Mouse (Mus musculus) thymus, postnatal 36 days (tissue): ENCODE results near the gene Cd81.

Experiments
- DNase-seq, 2 experiments: peaks; one replicate each; pipeline ENCODE4 v3.0.0; 2022; ENCODE audit warnings: mixed read lengths in 2 of 2

Cd81 gene

GRCm38 (mm10) chr7:143052626-143053007 lies at the start of gene Cd81:
TSS of gene Cd81 (plus strand) at chr7:143052739.
- peak; percentile 93 to 96 for DNase-seq

- peak; percentile 68 to 75 for DNase-seq
Measured at GRCm38 (mm10) chr7:143004727-143005343, 47.7 kb upstream of the Cd81 start, which contains the start of gene Tspan32. TSS of gene Tspan32 (plus strand) at chr7:143005046.

GRCm38 (mm10) chr7:143005344-143006096 lies 47.0 kb upstream of the Cd81 start:
- DNase-seq: peak; percentile 55 to 57

DNA sequence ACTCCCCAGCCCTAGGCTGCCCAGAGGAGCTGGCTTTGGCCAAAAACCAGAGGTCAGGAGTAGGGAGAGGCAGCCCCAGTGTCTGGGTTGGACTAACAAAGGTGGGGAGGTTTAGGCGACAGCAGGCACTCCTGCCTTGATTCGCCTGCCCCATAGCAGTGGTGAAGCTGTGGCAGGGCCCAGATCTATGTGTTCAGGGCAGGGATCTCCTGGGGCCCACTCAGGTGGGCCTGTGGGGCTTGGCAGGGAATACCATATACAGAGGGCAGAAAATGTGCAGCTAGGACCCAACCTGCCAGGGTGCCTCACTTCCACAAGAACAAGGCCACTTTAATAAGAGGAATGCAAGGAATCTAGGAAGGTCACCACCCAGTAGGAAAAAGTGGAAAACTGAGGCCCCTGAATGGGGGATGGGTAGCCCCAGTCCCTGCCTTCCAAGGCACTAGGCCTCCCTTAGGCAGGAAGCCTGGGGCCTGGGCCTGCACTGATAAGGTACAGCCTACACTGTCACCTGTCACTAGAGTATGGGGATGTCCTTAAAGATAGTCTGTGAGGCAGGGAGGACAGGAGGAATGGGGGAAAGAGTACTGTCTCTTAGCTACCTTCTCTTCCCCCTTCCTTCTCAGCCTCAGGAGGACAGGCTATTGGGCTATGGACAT lies 46.3 kb upstream of the Cd81 start:
- peak; percentile 29 to 49 for DNase-seq

DNA sequence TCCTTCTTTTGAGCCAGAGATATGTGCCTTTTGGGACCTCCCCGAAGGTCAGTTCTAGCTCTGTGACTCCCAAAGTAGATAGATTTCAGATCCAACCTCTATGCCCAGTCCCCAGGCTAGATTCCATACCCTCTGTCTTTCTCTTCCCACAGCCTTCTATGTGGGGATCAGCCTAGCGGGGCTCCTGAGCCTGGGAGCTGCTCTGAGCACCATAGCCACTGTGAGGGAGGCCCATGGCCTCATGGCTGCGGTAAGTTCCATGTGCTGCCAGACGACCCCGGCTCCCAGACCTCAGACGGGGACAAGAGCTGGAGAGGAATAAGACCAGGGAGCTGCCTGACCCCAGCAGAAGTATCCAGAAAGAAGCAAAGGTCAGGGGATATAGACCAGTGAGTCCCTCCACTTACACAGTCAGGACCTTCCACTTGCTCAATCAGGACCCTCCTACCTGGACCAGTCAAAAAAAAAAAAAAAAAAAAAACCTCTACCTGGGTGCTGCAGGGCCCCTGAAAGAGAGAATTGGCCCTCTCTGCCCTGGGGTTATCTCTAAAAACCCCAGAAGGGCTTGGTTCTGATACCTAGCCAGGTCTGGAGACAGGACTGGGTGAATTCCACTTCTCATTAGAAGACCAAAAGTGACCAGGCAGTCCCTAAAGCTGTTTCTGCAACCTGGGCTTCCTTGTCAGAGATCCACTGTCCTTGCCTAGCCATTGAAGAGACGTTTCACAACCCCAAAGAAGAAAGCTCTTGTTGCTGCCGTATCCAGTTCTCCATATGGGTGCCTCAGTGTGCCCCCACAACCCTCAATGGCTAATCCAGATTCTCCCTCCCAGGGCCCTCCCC lies 45.6 kb upstream of the Cd81 start:
- no peak for DNase-seq

- peak; percentile 92 to 96 for DNase-seq
Measured at GRCm38 (mm10) chr7:143007599-143008369, 44.8 kb upstream of the Cd81 start.

DNA sequence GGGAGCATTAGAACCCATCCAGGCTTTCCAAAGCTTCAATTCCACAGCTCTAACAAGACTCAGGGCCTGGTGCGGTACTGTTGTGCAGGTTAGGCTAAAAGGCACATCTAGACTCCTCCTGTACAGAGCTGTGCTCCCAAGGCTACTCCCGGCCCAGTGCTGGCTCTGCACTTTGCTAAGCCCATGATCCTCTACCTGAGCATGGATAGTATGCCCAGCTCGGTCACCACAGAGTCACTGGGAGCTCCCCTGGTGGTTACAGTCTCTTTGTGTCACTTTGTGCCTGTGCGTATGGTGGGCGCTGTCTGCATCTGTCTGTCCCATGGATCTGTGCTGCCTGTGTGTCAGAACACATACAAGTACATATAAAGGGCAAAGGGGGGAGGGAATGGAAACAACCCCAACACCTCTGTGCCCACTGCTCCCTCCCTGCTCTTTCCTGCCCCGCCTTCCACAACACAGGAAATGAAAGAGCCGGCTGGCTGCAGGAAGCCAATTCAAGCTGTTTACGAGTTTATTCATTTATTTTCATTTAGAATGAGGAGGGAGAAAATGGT lies 44.1 kb upstream of the Cd81 start:
- DNase-seq: peak; percentile 68 to 85

DNA sequence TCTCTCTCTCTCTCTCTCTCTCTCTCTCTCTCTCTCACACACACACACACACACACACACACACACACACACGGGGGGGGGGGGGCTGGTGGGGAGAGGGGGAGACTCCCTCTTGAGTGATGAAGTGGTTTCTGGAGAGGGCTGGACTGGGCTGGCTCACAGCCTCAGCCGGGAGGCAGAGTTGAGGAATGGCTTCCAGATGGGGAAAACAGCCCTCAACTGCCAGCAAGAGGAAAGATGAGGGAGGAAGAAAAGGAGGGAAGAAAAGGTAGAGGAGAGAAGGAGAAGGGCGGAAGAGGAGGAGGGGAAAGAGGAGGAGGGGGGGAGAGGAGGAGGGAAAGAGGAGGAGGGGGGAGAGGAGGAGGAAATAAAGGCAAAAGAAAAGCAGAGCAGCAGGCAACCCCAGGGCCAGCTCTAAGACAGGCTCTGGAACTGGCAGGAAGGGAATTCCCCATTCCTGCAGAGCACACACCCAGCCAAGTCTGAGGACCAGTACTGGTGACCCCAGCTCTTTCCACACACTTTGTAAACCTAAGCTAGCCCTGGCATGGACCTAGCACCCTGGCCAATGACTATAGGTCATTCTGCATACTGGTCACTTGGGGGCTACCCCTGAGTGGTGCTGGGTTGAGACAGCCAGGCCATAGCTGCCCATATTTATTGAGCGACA lies 43.4 kb upstream of the Cd81 start:
- peak; percentile 27 to 31 for DNase-seq

DNA sequence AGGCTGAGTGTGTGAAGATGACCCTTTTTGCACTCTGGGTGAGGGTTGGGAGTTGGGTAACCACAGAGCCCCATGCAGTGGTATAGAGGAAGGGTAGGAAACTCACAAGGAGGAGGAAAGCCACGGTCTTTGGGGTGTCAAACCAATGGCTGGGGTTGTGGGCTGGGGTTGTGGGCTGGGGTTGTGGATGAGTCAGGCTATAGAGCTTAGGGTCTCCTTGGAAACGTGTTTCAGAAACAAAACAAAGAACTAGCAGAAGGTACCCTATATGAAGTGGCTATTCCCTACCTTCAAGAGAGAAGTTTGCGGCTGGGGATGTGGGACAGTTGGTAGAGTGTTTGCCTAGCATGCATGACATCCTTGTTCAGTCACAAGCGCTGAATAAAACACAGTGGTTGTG lies 42.5 kb upstream of the Cd81 start:
- DNase-seq: no peak

DNA sequence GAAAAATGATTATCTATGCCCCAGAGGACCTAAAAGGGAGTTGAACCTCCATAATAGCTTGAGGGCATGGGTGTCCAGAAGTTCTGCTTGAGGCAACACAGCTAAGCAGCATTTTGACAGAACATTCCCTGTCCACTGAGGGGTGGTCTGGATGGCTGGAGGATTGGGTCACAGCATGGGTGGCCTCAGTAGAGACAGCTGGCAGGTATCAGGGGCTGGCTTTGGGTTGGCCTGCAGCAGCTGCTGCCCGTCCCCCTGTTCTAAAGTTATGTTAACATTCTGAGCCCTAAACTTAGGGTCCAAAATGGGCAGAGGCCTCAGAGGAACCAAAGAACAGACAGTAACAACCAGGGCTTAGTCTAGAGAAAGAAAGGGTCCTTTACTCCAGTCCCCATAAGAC lies 41.3 kb upstream of the Cd81 start:
- DNase-seq: no peak

- no peak for DNase-seq
Measured at GRCm38 (mm10) chr7:143012230-143012875, 40.2 kb upstream of the Cd81 start.

GRCm38 (mm10) chr7:143013420-143014178 lies 38.9 kb upstream of the Cd81 start:
- no peak for DNase-seq

- DNase-seq: no peak
Measured at GRCm38 (mm10) chr7:143014862-143015659, 37.5 kb upstream of the Cd81 start.

GRCm38 (mm10) chr7:143015755-143016423 lies 36.6 kb upstream of the Cd81 start:
- no peak for DNase-seq

- DNase-seq: no peak
Measured at GRCm38 (mm10) chr7:143016424-143017142, 36.0 kb upstream of the Cd81 start.

DNA sequence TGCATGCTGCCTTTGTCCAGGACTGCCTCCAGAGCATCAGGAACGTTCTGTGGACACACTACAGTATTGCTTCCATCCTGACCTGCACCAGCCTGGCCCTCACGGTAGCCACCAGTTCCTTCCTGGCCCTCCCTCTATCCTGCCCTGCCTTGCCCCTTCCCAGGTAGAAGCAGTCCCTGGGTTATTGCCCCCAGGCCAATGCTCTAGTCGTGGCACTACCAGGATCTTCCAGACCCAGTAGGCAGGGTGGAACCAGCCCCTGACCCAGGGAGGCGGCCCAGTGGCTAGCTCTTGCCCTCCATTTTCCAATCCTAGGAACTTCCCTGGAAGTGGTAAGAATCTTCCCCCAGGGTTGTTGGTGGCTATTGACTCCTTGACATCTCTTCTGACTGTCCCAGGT lies 35.4 kb upstream of the Cd81 start:
- DNase-seq: no peak

DNA sequence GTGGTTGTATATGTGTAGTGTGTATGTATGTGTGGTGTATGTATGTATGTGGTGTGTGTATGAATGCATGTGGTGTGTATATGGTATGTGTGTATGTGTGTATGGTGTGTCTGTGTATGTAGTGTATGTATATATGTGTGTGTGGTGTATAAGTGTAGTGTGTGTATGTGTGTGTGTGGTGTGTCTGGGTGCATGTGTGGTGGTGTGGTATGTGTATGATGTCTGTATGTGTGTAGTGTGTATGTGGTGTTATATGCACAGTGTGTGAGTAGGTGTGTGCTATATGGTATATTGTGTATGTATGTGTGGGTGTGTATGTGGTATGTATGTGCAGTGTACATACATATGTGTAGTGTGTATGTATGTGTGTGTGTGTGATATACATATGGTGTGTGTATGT lies 32.5 kb upstream of the Cd81 start:
- DNase-seq: no peak

DNA sequence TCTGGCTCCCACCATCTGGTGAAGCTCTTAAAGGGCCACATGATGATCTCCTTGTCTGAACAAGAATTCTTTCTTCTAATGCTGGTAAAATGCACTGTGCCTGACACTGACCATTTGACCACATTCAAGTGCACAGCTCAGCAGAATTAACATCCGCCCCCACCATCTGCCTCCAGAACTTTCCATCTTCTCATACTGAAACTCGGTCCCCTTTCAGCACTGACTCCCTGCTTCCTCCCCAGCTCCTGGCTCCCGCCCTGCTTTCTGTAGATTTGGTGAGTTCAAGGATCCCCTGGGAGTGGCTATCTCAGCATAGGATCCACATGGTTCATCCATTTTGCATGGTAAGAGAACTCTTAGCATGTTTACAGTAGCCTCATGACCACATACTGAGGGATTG lies 31.8 kb upstream of the Cd81 start:
- DNase-seq: no peak
